Mouse (Mus musculus): ENCODE data around the gene Cyp27a1. TPM values are rescaled to one million over a fixed set of nuclear protein-coding genes. Genes with fewer than 3 reads are reported as not detected.

Gene Cyp27a1
- total RNA-seq (2023): 1 to 10 TPM in 1 of 2 experiments, under 1 TPM in 1; 0.53 to 1.4 TPM

GRCm38 (mm10) chr1:74713099-74713858 lies at the start of gene Cyp27a1:
Gene Cyp27a1, plus strand, starts transcription at chr1:74713574.

GRCm38 (mm10) chr1:74748643-74749271 lies 35.4 kb downstream of the Cyp27a1 start, which contains the start of gene Prkag3:
Gene Prkag3, minus strand, starts transcription at chr1:74749221.

GRCm38 (mm10) chr1:74771845-74771930 lies 58.3 kb downstream of the Cyp27a1 start, which contains the start of gene Wnt6:
Gene Wnt6, plus strand, starts transcription at chr1:74771892.

Other genes starting within 250 kb of the Cyp27a1 start
- 10 to 100 TPM; 30.6 to 32.4 TPM for gene Cnot9, start 207.5 kb upstream of the Cyp27a1 start, total RNA-seq (2023)
- under 1 TPM; 0.62 to 0.84 TPM for gene Plcd4, start 170.7 kb upstream of the Cyp27a1 start, total RNA-seq (2023)
- gene Usp37, start 169.3 kb upstream of the Cyp27a1 start, total RNA-seq (2023): 10 to 100 TPM; 25.0 to 27.9 TPM
- 10 to 100 TPM; 49.4 to 61.7 TPM for gene Zfp142, start 125.3 kb upstream of the Cyp27a1 start, total RNA-seq (2023)
- 10 to 100 TPM; 12.3 to 13.8 TPM for gene Bcs1l, start 125.3 kb upstream of the Cyp27a1 start, total RNA-seq (2023)
- 10 to 100 TPM; 44.5 to 53.4 TPM for gene Rnf25, start 112.2 kb upstream of the Cyp27a1 start, total RNA-seq (2023)
- not detected for gene Stk36, start 112.1 kb upstream of the Cyp27a1 start, total RNA-seq (2023)
- gene Ttll4, start 51.8 kb upstream of the Cyp27a1 start, total RNA-seq (2023): 10 to 100 TPM; 65.7 to 79.6 TPM
- not detected for gene Prkag3, start 35.6 kb downstream of the Cyp27a1 start, total RNA-seq (2023)
- not detected for gene Wnt6, start 58.3 kb downstream of the Cyp27a1 start, total RNA-seq (2023)
- gene Wnt10a, start 77.9 kb downstream of the Cyp27a1 start, total RNA-seq (2023): under 1 TPM; 0.50 to 0.98 TPM
- not detected for gene Cdk5r2, start 141.4 kb downstream of the Cyp27a1 start, total RNA-seq (2023)
- gene Fev, start 171.8 kb downstream of the Cyp27a1 start, total RNA-seq (2023): not detected
- not detected for gene Cryba2, start 179.6 kb downstream of the Cyp27a1 start, total RNA-seq (2023)
- gene Cfap65, start 222.0 kb downstream of the Cyp27a1 start, total RNA-seq (2023): not detected
- under 1 TPM; 0.59 to 0.64 TPM for gene Ihh, start 238.1 kb downstream of the Cyp27a1 start, total RNA-seq (2023)

Data from T-cell, adult 66 days (primary cell).